Mouse (Mus musculus) urinary bladder, postnatal 10 days (tissue): ENCODE data around the gene Bmp2k.

Source experiments
- DNase-seq: peaks from one replicate; pipeline ENCODE4 v3.0.0; 2022; ENCODE audit warnings: low spot score

Bmp2k gene

DNA sequence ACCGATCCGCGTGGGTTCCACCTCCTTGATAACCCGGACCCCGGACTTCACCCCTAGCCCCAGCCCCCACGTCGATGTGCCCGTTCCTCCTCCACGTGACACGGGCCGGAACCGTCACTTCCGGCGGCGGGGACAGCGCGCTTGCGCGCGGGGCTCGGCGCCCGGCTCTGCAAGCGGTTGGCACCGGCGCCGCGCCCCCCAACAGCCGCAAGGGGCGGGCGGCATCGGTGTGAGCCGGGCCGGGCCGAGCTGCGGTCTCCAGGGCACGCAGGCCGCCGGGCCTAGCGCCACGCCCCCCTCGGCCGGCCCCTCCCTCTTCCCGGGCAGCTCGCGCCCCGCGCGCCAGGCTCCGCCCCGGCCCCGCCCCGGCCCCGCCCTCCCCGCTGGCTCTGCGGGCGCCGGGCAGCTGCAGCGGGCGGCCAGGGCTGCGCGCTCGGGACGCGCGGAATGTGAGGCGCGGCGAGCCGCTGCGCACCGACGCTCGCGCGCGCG, at the start of gene Bmp2k:
Gene Bmp2k, plus strand, starts transcription at position 380 of the 492 bp plus-strand sequence.
- DNase-seq: peak; percentile 44

DNA sequence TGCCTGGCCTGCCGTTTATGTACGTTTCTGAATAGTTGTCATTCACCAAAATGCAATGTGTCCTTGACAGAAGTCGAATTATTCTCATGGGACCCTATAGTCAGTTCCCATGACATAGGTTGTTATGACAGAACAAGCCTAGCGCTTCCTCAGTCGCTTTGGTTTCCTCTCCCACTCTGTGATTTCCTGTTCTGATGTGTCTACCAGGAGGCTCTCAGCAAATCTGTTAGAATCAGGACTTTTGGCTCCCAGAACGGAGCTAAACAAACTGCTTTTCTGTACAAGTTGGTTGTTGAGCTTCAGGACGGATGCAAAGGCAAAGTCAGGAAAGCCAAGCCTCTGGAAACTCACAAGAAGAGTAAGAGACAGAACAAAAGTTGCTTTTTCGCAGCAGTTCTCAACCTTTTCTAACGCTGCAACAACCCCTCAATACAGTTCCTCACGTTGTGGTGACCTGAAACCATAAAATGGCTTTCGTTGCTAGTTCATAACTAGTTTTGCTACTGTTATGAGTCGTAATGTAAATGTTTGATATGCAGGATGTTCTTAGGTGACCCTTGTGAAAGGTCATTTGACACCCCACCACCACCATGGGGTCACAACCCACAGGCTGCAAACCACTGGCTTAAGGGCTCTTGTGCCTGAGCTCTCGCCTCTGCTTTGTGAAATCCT, 48.5 kb upstream of the Bmp2k start:
- no peak for DNase-seq

DNA sequence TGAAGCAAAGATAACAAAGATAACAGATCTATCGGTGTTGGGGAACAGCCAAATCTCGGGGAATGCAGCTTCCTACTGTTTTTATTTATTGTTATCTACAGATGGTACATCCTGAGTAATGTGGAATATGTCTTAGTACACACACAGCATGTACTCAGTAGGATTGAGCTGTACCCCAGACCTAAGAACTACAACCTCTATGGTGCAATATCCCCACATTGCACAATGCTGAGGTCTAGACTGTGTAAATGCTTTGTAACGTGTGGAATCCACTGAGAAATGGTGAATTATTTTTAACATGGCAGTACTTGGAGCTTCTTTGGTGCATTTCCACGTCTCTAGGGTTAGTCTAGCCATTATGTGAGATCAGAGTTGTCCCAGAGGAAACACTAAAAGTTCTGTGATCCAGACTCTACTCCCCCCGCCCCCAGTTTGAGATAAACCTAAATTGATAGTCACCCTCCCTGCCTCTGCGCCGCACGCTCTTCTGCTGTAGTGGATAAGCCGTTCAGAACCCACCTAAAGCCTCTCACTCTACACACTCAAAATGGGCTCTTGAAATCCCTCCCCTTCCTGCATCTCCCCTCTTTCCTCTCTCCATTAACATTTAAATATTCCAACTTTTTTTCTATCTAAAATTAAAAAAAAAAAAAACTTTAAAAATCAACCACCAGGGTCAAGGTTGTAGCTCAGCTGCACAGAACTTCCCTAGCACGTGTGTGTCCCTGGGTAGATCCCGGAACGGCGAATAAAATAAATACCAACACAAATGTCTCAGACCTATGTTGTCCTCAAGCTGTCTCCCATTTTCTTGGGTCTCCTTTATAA, 47.4 kb upstream of the Bmp2k start:
- no peak for DNase-seq

DNA sequence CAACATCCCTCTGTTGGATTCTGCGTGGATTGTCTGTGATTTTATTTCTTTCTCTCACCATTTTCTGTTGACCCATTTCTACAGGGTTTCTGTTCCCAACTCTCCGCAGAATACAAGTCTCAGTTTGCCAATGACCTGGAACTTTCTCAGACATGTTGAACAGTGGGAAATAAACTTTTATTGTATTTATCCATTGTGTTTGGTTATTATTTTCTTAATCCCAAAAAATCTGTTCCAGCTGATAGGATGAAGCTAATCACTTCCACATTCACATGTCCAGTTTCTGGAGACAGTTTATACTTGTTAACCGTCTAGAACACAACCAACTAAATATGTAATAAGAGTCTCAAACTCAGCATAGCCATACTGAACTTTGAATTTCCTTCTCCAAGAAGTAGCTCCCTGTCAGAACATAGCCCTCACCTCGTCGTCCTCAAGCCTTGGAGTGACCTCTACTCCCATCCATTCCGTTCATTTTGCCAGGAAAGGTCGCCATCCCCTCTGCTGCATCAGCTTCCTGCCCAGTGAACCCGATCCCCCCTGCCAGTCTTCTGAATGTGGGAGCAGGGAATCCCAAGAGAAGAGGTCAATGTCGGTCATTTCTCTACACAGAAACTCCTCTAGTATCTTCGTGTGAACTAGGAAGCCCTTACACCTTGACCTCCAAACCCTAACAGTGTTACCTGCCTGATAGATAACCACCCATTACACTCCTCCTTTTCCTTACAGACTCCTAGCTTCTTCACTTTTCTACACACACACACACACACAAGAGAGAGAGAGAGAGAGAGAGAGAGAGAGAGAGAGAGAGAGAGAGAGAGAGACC, 46.6 kb upstream of the Bmp2k start:
- no peak for DNase-seq

DNA sequence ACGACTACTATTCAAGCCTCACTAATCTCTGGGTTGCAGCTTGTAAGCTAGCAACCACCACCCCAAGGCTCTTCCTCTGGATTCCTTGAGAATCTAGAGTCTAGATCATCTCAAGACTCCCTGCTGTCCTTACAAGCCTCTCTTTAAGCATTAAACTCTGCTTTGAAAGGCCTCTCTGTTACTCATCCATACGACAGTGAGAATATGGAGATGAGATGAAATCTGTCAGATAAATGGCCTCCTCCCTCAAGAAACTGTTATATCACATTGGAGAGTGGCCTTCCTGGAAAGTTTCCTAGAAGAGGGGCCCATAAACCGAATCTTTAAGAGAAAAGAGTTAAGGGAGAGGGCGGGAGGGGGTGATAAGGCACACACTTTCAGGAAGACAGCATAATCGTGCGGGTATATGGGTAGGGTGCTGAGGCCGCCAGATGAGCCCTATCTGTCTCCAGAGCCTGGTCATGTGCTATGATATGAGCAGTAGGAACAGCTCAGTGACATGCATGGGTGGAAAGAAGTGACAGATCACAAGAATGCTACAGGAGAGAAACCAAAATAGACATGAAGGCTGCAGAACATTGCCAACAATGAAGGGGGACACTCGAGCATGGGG, 45.9 kb upstream of the Bmp2k start:
- no peak for DNase-seq

DNA sequence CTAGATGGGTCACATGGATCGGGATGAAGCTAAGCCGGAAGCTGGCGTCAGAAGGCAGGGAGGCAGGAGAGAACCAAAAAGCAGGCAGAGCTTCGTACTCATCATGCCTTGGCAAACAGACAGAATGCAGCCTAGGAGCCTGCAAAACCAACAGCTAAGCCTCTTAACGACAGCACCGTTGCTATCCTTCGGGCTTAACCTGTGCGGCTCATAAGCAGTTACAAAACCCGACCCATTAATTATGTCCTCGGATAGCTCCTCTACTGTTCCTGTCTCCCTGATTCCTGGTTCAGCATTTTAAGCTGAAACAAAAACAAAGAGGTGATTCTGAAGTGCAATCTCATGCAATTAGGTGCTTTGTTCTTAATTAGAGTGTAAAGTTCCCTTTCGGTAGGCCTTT, 43.4 kb upstream of the Bmp2k start:
- DNase-seq: no peak

DNA sequence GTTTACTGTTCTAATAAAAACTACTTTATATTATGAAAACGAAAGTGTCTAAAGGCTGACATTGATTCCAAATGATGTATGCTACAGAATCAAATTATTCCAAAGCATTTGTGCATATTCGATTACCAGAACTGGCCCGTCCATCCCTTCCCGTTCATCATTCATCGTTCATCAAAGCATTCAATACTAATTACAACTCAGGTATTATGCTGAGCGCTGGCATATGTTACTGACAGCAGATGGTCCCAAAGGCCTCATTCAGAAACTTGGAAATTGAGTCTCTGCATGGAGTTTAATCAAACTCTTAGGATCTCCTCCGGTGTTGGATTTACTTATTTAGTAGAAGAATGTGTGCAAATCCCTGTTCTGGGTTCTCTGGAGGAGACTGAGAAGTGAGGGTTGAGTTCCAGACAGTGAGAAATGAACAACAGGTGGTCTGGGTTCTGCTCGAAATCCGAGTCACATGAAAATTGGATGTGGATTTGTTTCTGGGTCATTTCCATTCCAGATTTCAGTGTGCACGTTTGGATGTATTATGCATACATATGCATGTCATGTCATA, 42.9 kb upstream of the Bmp2k start:
- DNase-seq: no peak

DNA sequence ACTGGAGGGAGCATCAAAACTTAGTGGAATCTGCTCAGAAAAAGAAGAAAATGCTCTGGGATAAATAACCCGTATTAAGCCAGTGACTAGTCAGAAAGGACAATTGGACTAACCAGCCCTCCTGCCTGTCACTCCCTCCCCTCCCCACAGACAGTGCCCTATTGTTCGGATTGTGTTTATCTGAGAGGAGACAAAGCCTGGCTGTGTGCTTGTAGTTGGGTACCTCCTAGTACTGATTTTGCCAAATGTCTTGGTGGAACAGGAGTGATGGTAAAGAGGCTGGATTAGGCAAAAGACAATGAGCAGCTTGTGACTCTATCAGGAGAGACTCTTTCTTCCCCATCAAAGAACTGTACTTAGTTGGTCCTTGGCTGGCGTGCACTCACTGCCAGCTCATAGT, 40.6 kb upstream of the Bmp2k start:
- DNase-seq: no peak

DNA sequence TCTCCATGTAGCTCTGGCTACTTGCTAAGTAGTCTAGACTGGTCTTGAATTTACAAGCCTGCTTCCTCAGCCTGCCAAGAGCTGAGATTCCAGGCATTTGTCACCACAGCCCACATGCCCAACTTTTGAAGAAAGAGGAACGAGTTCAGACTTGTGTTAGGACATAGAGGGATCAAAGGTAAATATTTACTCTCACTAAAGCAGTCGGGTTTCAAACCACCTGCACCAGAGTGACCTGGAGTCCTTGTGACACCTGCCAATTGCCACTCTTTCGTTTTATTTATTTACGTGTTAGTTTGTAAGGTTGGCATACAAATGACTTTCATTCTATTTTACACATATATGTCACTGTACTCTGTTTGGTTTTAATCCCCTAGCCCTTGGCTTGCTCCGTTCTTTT, 36.4 kb upstream of the Bmp2k start:
- no peak for DNase-seq

DNA sequence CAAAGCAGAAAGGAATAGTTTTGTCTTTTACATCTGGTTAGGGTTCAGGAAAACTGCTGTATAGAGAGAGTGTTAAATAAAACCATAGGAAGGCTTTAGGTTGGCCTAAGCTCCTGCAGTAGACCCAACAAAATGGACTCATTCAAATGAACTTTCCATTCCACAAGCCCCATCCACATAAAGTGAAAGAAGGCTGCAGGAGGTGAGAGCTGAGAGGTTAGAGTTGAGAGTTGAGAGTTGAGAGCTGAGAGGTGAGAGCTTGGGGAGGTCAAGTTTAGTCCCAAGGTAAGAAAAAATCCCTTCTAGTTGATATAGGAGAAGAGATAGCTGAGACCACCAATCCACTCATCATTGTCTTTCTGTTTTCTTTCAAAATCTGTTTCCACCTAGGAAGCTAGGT, 35.6 kb upstream of the Bmp2k start:
- no peak for DNase-seq

DNA sequence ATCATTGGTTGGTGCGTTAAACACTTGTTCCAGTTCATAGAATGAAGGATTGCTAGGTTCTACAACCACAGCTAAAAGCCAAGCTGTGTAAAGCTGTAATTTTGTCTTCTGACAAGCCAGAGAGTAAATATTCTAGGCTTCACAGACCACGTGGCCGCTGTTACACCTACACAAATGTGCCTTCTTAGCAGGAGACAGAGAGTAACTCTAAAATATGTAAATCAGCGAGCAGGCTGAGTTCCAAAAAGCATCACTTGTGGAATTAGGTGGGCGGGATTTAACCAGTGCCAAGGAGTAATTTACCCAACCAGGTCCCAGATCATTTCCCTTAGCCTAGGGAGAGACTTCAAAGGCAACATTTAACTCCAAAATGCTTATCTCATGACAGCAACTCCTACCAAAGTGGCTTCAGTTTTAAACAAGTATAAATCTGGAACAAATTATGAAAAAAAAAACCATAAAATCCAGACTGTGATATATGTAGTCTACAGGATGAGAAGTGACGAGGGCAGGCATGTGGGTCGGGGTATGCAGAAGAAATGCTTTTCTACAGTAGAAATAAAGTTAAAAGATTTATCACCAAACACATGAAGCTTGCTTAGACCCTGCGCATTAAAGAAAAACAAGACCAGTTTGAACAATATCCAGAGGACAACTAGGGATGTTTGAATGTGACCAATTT, 35.1 kb upstream of the Bmp2k start:
- DNase-seq: no peak

DNA sequence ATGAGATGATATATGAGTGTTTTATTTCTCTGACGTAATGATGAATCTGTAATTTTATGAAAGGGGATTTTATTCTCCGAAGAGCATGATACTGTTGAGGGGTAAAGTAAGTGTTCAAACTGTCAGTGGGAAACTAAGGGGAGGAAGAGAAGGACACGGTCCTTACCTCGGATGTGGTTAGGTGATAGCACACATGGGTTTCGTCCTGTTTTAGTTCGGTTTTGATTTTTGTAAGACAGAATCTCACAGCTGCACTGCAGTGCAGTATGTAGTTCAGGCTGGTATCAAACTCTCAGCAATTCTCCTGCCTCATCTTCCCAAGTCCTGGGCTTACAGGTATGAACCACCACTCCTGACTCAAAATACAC, 34.6 kb upstream of the Bmp2k start:
- DNase-seq: no peak

DNA sequence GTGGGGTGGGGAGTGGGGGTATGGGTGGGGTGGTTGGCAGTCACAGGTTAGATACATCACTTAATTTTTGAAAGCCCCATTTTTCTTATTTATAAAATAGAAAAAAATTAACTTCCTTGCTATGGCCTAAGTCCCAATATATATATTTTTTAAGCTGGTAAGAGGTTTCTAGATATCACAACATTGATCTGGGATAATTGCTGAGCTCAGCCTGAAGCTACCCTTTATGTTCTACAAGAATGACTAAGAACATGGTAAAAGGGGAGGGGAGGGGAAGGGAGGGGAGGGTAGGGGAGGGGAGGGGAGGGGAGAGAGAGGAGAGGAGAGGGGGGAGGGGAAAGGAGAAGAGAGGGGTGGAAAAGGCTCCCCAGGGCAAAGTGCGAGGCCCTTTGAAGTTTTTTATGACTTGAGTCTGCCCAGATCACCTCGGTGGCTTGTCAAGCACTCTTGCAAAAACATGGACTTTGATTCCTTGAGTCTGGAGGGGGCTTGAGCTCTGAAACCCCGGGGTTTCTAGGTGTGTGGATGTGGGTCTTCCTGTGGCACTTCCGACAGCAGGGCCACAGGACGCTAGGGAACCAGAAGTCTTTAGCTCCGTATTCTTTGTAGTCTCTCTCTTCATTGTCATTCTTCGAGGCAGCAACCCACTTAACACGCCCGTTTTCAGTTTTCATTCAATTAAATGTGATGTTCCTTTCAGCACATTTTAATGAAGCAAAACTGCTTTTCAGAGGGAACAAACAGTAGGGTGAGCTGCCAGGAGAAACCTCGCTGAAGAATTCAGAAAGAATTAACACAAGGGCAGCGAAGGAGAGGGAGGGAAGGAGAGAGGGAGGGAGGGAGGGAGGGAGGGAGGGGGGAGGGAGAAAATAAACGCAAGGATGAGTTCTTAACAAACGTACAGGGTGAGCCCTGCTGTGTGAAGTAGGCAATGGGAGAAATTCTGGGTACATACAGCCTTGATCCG, 33.1 kb upstream of the Bmp2k start:
- no peak for DNase-seq

DNA sequence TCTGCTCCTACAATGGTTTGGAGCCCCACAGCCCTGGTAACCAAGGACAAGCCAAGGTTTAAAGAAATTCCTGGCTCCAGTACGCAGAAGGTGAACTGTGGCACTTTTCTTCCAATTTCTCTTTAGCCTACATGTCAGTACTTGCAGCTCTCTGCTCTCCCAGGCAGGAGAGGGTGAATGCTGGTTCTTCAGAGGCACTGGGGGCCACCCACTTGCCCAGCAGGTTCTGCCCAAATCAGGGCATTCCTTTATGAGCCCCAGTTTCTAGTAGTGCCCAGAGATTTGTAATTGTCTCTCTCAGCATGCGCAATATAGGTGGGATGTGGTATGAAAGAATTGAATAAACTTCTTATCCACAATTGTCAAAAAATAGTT, 32.5 kb upstream of the Bmp2k start:
- no peak for DNase-seq

DNA sequence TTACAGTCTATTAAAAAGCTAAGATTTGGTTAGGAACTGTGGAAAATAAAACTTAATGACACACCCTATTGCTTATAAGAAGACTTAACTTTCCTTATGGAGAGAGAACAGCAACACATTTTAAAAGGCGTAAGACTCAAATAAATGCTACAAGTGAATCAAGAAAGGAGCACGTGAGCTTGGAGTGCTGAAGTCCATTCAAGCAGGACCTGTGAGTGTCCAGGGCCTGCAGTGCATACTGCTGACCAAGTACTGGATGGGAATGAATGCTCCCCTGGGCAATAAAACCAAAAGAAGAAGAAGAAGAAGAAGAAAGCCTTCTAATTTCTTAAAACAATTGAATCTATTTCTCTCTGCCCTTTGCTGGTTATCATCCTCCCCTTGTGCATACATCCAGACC, 32.0 kb upstream of the Bmp2k start:
- no peak for DNase-seq

DNA sequence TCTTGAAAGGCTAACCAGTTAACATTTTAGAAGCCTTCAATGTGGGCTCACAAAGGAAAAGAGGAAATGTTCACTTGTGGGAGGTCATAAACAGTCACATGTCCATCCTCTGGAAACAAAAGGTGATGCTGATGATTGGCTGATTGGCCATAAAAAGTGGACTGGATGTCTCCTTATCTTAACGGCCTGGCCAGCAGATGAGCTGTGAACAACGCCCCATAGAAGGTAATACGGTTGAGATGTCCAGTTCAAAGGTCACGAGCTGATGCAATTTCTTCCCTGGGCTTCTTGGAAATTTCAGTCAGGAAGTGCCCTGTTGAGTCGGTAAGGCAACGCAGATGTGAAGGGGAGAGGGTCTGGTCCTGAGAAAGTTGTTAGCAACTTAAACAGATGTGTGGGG, 28.9 kb upstream of the Bmp2k start:
- no peak for DNase-seq

DNA sequence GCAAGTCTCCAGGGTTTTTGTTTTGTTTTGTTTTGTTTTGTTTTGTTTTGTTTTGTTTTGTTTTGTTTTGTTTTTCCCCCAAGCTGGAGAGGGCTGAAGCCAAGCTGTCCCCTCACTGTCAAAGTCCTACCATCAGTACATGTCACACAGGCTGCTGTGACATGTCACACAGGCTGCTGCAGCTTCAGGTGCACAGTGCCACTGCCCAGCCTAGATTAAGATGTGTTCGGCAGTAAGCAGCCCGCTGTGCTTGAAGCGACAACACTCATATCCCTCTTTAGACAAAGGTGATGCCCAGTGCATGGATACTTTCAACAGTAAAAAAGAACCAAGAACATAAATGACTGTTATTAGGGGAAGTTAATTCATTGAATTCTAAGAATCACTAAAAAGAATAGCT, 28.5 kb upstream of the Bmp2k start:
- no peak for DNase-seq

DNA sequence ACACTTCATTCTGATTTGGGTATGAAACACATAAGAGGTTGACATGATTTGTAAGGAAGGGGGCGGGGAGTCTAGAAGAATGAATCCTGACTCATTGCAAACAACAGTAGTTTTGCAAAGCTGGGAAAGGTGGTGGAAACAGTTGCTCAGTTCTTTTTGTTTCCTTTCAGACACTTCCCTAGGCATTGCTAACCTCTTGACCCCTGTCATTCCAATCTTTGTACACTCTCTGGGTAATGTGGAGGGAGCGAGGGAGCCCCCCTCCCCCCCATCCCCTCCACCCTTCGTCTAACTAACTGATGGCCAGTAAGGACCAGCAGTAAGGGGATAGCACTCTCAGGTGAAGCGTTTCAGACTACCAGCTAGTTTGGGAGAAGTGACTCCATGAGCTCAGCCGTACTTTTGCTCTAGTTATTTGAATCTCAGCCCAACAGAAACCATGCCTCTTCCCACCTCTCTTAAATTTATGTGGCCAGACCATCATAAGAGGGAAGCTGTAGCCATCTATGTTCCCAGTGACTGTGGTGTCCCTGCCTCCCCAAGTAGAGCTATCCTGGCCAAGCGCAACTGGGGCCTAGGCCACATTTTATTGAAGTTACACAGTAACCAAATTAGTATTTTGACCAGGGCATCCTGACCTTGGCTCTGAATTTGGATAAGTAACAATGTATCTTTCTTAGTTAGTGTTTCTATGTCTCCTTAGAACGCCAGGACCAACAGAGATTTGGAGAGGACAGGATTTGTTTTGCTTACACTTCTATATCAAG, 27.6 kb upstream of the Bmp2k start:
- DNase-seq: no peak

DNA sequence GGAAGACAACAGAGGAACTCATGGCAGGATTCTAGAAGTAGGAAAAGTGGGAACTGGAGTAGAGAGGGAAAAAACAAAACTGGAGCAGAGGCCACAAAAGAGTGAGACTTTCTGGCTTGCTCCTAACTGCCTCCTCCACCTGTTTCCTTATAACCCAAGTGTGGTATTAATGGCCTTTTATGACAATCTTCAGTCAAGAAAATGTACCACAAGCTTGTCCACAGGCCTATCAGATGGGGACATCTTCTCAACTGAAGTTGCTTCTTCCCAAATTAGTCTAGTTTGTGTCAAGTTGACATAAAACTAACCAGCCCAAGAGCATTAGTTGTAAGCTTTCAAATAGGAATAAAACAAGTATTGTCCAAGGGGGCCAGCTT, 27.0 kb upstream of the Bmp2k start:
- no peak for DNase-seq
